Mouse (Mus musculus) mouse embryonic stem cell (cell line): ENCODE measurements around the gene Syt7.

ENCODE experiments used
- in situ Hi-C, 2 experiments: fragments of 300-500 bp; cut with MboI; formaldehyde crosslinking; loops; 1 replicate in 1 of 2; 3 replicates in 1 of 2; pipeline ENCODE4 v1.14.3; 2019 to 2020; ENCODE audit warnings: low sequenced_read_pairs in 2 of 2, low pct_unique_long_range_greater_than_20kb in 1 of 2, mixed read lengths in 1 of 2; ENCODE audit not compliant: unreplicated experiment in 1 of 2

The Syt7 gene

GRCm38 (mm10) chr19:10388615-10389313 lies at the start of gene Syt7:
Gene Syt7, plus strand, starts transcription at chr19:10389090.
- in situ Hi-C loops: no loop called here

DNA sequence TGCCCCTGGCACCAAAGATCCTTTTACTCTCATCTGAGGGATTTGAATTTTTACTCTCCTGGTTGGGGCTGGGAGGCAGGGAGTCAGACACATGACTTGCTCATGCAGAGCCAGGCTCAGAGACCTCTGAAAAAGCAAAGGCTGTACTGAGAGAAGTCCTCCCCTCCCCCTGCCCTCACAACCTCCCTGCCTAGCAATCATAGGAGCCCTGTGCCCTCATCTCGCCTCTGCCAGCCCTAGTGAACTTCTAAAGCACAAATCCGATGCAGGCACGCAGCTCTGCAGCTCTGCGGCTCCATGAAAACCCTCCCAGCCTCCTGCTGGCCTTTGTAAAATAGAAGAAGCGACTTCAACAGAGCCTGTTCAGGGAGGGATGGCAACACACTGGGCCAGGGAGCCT lies 49.6 kb upstream of the Syt7 start:
- in situ Hi-C loops: loop anchor here in 1 of 2 experiments (10.0 to 25.0 kb wide), 2 partner anchors 98 to 146 kb away; partner anchors contain the start of gene Ppp1r32

DNA sequence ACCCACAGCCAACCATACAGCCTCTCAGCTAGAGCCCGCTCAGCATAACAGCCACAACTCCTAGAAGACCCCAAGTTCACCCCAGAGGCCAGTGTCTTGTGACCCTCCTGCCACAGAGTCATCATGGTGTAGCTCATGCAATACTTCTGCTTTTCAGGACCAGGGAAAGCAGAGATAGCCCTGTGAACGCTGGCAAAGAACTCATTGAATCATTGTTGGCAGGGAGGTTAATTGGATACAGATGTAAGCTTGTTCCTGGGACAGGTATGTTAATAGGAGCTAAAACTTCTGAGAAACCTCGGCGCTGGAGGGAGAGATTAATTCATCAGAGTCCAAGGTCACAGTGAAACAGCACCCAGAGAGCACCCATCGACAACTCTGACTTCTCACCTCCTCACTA lies 48.2 kb upstream of the Syt7 start:
- in situ Hi-C loops: loop anchor here (10.0 to 25.0 kb wide), 2 partner anchors 94 to 97 kb away; no protein-coding TSS in a partner anchor

GRCm38 (mm10) chr19:10341152-10341551 lies 47.7 kb upstream of the Syt7 start:
- in situ Hi-C loops: loop anchor here (10.0 to 25.0 kb wide), 2 partner anchors 94 to 96 kb away; no protein-coding TSS in a partner anchor

- in situ Hi-C loops: loop anchor here (10.0 to 25.0 kb wide), 2 partner anchors 93 to 95 kb away; no protein-coding TSS in a partner anchor
Measured at GRCm38 (mm10) chr19:10341817-10342439, 47.0 kb upstream of the Syt7 start.

- in situ Hi-C loops: loop anchor here (10.0 to 25.0 kb wide), 2 partner anchors 91 to 93 kb away; no protein-coding TSS in a partner anchor
Measured at GRCm38 (mm10) chr19:10343866-10344265, 45.0 kb upstream of the Syt7 start.

DNA sequence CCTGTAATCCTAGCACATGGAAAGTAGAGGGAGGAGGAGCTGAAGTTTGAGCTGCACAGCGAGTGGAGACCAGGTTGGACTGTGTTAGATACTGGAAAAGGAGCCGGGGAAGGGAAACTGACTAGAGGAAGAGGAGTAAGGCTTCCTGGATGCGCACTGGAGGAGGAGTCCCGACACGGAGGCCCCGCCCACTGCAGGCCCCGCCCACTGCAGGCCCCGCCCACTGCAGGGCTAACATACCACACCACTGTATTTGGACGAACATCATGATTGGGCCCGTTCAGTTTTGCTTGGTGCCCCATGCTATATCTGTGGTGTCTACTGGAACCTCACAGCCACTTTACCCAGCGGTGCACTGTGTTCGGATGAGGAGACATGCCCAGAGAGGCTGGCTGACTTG lies 43.2 kb upstream of the Syt7 start:
- in situ Hi-C loops: loop anchor here (10.0 to 25.0 kb wide), 2 partner anchors 89 to 92 kb away; no protein-coding TSS in a partner anchor

- in situ Hi-C loops: loop anchor here (10.0 to 25.0 kb wide), 2 partner anchors 87 to 90 kb away; no protein-coding TSS in a partner anchor
Measured at GRCm38 (mm10) chr19:10347628-10348273, 41.1 kb upstream of the Syt7 start.

DNA sequence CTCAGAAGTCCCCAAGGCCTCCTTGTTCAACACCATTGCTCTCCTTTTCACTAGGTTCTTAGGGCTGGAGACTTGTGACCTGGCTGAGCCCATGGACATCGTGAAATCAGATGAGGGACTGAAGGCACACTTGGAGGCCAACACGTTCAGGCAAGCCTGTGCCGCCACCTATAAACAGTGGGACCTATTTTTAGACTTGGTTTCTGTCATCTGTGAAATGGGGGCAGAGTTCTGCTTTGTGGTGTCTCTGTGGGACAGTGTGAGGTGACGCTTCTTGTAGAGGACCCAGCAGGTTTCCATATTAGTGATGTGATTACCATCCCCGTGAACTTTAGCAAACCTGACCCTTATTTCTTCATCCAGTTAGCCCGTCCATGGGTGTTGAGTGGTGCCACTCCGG lies 36.7 kb upstream of the Syt7 start:
- in situ Hi-C loops: no loop called here

DNA sequence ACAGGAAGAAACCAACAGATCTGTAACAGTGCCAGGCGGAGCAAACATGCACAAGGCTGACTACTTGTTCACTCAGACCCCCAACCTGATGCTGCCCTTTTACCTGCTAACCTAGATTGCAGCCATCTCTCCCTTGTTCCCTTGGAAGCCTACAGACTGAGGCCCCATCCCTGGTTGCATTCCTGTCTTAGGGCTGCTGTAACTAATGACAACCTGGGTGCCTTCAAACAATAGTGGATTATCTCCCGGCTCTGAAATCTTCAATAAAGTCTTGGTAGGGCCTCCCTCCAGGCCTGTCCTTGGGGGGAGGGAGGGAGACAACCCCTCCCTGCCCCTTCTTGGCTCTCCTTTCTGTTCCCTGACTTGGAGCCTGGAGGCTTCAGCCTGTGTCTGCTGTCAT lies 34.1 kb upstream of the Syt7 start:
- in situ Hi-C loops: no loop called here

DNA sequence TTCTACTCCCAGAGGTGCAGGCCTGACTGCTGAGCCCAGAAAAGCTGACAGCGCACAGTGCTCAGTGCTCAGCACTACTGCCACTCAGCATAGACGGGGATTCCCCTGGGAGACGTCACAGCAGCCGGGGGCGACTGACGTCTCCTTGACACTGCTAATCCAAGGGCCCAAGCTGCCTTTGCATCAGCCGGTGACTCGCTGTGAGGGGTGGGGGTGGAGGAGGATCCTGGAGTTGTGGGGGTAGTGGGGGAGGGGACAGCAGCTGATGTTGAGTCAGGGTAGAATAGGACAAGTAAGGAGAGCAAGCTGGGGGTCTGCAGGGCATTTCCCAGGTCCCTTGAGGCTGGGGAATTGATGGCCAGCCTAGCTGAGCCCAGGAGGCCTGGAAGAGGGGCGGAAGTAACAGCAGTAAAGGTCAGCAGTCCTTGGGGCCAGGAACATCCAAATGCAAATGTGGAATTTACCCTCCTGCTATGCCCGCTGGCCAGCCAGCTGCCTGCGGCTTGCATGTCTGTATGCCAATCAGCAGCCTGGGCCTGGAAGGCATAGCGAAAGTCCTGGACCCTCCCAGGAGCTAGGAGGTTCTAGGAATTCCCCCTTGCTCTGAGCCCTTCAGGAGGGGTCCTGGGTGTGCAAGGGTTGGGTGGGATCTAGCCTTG lies 31.9 kb upstream of the Syt7 start:
- in situ Hi-C loops: no loop called here

GRCm38 (mm10) chr19:10359105-10359946 lies 29.6 kb upstream of the Syt7 start:
- in situ Hi-C loops: no loop called here

DNA sequence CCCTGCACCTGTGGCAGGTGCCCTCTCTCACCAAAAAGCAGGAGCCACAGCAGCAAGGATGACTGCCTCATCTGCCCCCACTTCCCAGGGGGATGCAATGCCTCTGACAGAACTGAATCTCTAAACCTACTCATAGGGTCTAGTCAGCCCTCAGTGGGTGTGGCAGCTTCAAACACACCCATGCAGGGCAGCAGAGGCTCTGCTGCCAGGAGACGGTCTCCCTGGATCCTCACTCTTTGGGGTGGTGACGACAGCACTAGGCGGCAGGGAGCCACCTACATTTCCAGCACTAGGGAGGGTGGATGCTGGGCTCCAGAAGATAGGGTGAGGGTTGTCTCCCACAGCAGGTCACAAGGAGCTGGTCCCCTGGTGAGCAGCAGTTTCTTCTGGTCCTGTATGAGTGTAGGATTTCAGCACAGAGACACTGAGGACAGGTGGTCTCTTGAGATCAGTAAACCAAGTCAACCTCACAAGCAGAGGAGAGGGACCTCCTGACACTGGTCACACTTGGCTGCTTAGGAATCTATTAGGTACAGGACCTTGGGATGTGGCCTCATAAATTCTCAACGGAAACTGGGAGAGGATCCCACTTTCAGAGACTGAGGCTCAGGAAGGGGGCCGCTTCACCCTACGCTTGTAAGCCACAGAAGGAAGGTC lies 26.3 kb upstream of the Syt7 start:
- in situ Hi-C loops: no loop called here

- in situ Hi-C loops: no loop called here
Measured at GRCm38 (mm10) chr19:10363869-10364268, 25.0 kb upstream of the Syt7 start.

DNA sequence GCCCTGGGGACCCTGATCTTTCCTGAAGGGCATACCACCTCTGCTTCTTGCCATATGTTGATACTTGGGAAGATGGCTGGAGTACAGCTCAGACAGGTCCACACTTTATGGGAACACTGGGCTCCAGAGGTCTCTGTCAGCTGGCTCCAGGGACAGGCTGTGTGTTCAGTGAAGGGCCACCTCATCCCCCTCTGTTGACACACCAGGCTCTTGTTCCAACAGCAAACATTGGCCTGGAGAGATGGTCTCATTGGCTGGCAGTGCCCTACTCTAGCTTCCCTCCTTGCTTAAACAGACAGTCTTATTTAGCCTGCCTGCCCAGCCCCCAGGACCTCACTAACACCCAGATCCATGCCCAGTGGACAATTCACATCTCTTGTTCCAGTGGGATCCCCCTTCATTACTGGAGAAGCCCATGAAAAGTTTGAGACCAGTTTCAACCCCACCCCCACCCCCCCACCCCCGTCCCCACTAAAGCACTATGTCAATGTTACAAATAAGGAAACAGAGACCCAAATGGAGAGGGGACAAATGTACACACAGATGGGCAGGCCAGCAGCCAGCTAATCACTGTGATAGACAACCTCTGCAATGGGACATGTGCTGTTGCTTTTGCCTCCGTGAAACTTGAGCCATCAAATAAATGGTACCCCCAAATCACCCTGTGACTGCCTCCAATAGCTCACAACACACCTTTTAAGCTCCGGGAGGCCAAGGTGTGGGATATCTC lies 22.6 kb upstream of the Syt7 start:
- in situ Hi-C loops: no loop called here

DNA sequence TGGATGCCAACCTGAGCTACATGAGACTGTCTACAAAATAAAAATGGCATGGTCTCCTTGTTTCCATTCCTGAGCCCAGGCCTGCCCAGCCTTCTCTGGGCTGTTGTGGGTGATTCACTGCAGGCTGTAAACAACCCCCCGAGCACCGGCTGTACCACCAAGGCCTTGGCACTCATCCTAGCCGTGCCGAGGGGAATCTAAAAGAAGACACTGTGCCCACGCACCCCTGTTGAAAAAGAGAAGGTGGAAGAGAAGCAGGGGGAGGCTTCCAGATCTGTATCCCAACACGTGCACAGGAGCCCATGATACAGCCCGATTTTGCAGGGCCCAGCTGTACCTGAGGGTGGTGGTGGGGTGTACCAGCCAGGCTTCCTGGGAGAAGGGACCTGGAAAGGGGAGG lies 21.1 kb upstream of the Syt7 start:
- in situ Hi-C loops: no loop called here

- in situ Hi-C loops: no loop called here
Measured at GRCm38 (mm10) chr19:10369936-10370335, 19.0 kb upstream of the Syt7 start.
